Mouse (Mus musculus): Measurements from ENCODE around the gene Cntfr. TPM values are rescaled to one million over a fixed set of nuclear protein-coding genes. Genes with fewer than 3 reads are reported as not detected.
A peak's percentile ranks its signal among the peaks of the same experiment; 100 is the strongest.
"Not testable (repeated sequence)": the region's sequence is repeated elsewhere in the genome, so short reads cannot be mapped to it uniquely, and the experiment has no call there.

The Cntfr gene
- 27.1 and 35.8 TPM in 2 replicates for polyA plus RNA-seq (2016; fragmentation: Nextera tagmentation; extraction: Ambion mirVana)

DNA sequence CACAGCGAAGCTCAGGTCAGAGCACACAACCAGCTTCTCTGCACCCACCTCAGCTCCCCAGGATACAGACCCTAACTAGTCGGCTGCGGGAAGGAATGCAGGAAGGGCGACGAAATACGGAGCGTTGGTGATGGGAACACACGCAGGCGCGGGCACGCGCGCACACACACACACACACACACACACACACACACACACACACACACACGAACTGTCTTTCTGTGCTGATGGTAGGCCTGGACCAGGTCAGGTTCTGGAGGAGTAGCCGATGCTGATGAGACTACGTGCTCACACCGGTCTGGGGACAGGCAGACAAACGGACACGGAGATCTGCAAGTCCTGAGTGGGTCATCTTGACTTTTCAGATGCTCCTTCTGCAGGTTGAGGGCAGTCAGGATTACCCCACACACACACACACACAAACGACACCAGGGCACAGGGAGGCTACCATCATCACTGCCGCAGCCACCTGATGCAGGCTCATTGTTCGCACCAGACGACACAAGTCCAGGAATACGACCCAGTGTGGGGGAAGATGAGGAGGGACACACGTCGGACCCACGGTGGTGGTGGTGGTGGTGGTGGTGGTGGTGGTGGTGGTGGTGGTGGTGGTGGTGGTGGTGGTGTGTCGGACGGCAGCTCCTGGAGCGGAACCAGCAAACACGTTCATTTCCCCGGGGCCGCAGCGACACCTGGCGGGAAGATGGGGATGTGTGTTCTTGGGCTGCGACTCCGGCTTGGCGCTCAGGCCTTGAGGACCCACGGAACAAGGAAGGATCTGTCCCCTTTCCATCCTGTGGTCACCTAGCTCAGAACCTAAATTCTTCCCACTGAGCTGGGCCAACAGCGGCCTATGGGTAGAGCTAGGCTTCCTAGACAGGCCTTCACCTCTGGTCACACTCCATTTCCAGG lies at the start of gene Cntfr:
Cntfr (minus strand) TSS at position 160 of the 912 bp plus-strand sequence.
- H3K4me3 ChIP-seq: peak within 1 kb of the TSS; percentile 44
- H3K27me3 ChIP-seq (ENCODE audit: low read depth, poor library complexity, severe bottlenecking): peaks cover 16% of the 10 kb centered on the region
- H3K4me1 ChIP-seq: peaks cover 20% of the 10 kb centered on the region
- WGBS: 10% methylated on average over 34 of the region's 40 CpGs
- peak within 1 kb of the TSS; percentile 82; the same call in 1 of the 2 replicates for H3K27ac ChIP-seq (replicated peaks)
- not testable (repeated sequence) for H3K9me3 ChIP-seq (replicated peaks); H3K36me3 ChIP-seq
- DNase-seq (ENCODE audit: low spot score): peak; percentile 86

DNA sequence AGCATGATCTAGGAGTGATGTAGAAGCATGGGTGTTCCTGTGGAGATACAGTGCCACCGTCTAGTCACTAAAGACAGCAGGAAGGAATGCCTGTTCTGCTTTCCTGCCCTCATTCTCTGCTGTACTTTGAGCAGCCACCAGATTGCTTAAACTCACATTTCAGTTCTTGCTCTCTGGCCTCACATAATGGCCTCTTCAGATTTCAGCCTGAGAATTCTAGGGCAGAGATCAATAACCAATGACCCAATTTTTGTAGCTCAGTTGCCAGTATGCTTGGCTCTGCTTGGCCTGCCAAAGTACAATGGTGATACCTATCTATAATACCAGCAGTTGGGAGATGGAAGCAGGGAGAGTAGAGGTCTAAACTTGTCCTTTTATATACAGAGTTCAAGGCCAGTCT lies 48.1 kb upstream of the Cntfr start:
- DNase-seq (ENCODE audit: low spot score): no peak
- H3K27ac ChIP-seq (replicated peaks): no peak overlapping the region
- peaks cover 18% of the 10 kb centered on the region for H3K4me1 ChIP-seq
- no peaks in the 10 kb centered on the region for H3K36me3 ChIP-seq
- no peak overlapping the region for H3K4me3 ChIP-seq
- peaks cover 18% of the 10 kb centered on the region for H3K9me3 ChIP-seq (replicated peaks)
- WGBS: 68% methylated on average over 1 of the region's 1 CpGs
- no peaks in the 10 kb centered on the region for H3K27me3 ChIP-seq (ENCODE audit: low read depth, poor library complexity, severe bottlenecking)

DNA sequence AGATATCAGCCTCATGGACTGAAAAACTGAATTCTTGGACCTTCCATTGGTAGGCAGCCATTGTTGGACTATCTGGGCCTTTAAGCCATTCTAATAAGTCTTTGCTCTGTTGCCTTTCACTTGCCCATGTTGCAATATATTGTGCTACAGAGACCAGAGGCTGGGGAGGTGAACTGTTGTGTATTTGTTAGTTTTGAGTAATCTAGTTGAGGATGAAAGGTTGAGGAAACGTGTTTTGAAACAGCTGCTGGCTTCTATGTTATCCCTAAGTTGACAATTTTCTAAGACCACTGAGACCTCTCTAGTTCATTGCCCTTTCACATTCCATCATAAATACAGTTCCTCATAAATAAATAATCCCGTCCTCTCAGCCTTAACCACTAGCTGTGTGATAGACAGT lies 47.2 kb upstream of the Cntfr start:
- H3K27ac ChIP-seq (replicated peaks): no peak overlapping the region
- H3K36me3 ChIP-seq: peaks cover 6% of the 10 kb centered on the region
- no peaks in the 10 kb centered on the region for H3K27me3 ChIP-seq (ENCODE audit: low read depth, poor library complexity, severe bottlenecking)
- 72% methylated on average over 2 of the region's 2 CpGs for WGBS
- H3K4me1 ChIP-seq: peaks cover 26% of the 10 kb centered on the region
- no peak for DNase-seq (ENCODE audit: low spot score)
- no peak overlapping the region for H3K4me3 ChIP-seq
- H3K9me3 ChIP-seq (replicated peaks): peaks cover 18% of the 10 kb centered on the region

DNA sequence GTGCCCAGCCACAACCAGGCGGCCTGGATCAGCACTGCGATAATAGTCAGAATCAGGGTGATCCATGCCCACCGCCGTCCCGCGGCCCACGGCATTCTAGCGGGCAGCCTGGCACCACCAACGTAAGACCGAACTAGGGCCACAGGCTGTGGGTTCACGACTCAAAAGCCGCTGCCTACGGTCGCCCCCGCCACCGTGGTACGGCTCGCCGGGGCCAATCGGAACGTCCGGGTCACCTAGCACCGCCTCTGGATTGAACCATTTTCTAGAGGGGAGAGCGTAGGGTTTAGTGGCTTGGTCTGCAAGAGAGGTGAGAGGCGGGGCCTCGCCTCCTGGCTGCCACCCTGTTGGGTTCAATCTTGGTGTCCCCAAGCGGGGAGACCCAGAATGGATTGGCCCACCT lies 44.3 kb upstream of the Cntfr start:
- Histone ChIP-seq H3K4me1 (peaks cover 28% of the 10 kb centered on the region), H3K27ac (replicated peaks) (peak overlapping the region; percentile 89)
- WGBS: under 1% methylated on average over 27 of the region's 27 CpGs

DNA sequence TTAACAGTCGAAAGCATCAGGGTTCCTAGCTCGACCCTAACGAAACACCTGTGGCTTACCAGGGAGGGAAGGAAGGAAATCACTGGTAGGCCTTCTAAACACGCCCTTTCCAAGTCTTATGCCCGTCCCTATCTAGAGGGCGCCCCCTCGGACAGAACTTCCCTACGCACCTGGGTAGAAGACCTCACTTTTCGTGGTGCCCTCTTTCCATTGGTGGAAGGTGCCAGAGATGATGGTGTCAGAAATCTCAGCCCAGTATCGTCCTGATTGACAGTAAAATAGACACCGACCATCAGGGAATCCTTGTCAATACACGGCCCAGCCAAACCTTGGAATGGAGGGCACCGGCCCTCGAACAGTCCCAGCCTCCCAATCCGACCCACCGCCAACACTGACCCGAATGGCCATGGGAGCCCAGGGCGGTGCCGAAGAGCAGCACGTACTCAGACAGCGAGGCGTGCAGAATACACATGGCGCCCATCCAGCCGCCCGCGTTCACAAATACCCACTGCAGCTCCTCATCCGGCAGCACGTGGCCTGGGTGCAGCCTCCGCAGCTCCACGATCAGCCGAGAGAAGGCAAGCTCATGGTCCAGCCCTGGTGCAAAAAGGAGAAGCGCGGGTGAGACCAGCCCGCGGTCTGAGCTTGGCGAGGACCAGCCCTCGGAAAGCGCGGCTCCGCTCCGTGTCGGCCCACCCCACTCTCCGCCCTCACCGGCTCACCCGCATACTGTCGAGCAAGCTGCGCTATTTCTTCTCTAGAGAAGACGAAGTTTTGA lies 43.7 kb upstream of the Cntfr start:
- Histone ChIP-seq H3K4me3 (peak overlapping the region; percentile 73), H3K36me3 (peaks cover 18% of the 10 kb centered on the region), H3K9me3 (replicated peaks) (peaks cover 6% of the 10 kb centered on the region), H3K4me1 (peaks cover 28% of the 10 kb centered on the region), H3K27me3 (ENCODE audit: low read depth, poor library complexity, severe bottlenecking) (no peaks in the 10 kb centered on the region), H3K27ac (replicated peaks) (peak overlapping the region; percentile 89)
- no peak for DNase-seq (ENCODE audit: low spot score)
- 1% methylated on average over 48 of the region's 48 CpGs for WGBS

More for the DNA sequence above, 44.3 kb upstream of the Cntfr start:
- Histone ChIP-seq H3K27me3 (ENCODE audit: low read depth, poor library complexity, severe bottlenecking) (no peaks in the 10 kb centered on the region), H3K9me3 (replicated peaks) (peaks cover 8% of the 10 kb centered on the region), H3K4me3 (peak overlapping the region; percentile 73), H3K36me3 (peaks cover 18% of the 10 kb centered on the region)
- DNase-seq (ENCODE audit: low spot score): peak; percentile 93

DNA sequence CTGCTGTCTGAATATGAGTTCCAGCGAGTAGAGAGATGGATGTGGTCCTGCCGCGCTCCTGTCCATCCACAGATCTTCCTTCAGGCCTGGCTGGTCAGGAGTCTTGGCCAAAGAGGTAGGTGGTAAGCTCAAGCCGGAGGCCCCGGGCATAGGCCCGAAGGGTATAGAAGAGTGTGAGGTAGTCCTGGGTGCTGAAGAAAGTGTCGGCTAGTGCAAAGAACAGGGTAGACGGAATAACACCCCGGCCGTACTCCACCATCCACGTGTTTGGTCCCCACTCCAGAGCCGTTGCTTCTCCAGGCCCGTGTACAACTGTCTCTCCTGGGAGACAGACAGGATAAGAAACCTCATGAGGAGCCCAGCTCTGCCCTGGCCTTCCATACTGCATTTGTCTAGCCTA lies 42.4 kb upstream of the Cntfr start:
- H3K27me3 ChIP-seq (ENCODE audit: low read depth, poor library complexity, severe bottlenecking): 0 out of 2 replicates have a peak, but pooled peaks cover 5% of the 10 kb centered on the region
- no peak overlapping the region for H3K27ac ChIP-seq (replicated peaks)
- peak overlapping the region; percentile 73; the same call in 1 of the 2 replicates for H3K4me3 ChIP-seq
- H3K9me3 ChIP-seq (replicated peaks): peaks cover 6% of the 10 kb centered on the region; the same call in 1 of the 2 replicates
- peaks cover 18% of the 10 kb centered on the region for H3K36me3 ChIP-seq
- H3K4me1 ChIP-seq: peaks cover 28% of the 10 kb centered on the region
- WGBS: 89% methylated on average over 13 of the region's 13 CpGs
- no peak for DNase-seq (ENCODE audit: low spot score)

DNA sequence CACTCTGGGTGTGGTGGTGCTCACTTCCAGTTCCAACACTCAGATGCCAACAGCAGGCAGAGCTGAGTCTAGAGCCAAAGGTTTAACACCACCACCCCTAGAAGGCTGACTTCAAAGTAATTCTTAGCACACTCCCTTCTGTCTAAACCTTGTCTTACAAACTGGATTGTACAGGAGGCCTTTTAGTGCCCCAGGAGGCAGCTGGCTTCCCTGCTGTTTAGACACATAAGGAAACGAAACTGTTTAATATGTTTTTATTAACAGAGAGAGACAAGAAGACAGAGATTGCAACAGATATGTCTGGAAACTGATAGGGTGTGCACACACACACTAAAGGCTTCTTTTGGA lies 41.3 kb upstream of the Cntfr start:
- Histone ChIP-seq H3K27me3 (ENCODE audit: low read depth, poor library complexity, severe bottlenecking) (peaks cover 10% of the 10 kb centered on the region), H3K36me3 (peaks cover 18% of the 10 kb centered on the region), H3K9me3 (replicated peaks) (peaks cover 6% of the 10 kb centered on the region; the same call in 1 of the 2 replicates), H3K4me3 (no peak overlapping the region), H3K27ac (replicated peaks) (no peak overlapping the region), H3K4me1 (peaks cover 28% of the 10 kb centered on the region)
- 69% methylated on average over 1 of the region's 1 CpGs for WGBS
- no peak for DNase-seq (ENCODE audit: low spot score)

DNA sequence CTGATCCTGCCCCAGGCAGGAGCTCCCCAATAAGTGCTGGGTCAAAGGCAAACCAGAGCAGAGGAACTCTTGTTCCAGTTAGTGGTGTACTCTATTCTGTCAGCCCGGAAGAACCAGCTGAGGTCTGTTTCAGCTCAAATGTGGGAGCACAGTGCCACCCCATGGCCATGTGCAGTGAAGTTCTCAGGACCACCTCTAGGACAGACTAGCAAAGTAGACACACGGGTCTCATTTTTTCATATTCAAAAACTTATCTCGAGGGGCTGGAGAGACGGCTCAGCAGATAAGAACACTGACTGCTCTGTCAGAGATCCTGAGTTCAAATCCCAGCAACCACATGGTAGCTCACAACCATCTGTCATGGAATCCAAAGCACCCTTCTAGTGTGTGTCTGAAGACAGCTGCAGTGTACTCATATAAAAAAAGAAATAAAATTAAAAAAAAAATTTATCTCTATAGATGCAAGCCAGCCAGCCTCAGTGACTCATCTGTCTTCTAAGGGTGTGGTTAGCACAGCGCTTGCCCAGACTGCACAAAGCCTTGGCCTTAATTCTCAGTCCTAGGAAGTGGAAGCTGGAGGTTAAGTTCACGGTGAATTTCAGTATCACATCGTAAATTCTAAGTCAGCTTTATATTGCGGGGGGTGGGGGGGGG lies 40.8 kb upstream of the Cntfr start:
- H3K27ac ChIP-seq (replicated peaks): no peak overlapping the region
- H3K9me3 ChIP-seq (replicated peaks): peaks cover 6% of the 10 kb centered on the region; the same call in 1 of the 2 replicates
- peaks cover 15% of the 10 kb centered on the region for H3K27me3 ChIP-seq (ENCODE audit: low read depth, poor library complexity, severe bottlenecking)
- DNase-seq (ENCODE audit: low spot score): peak; percentile 67
- 61% methylated on average over 8 of the region's 8 CpGs for WGBS
- peaks cover 18% of the 10 kb centered on the region for H3K36me3 ChIP-seq
- H3K4me1 ChIP-seq: peaks cover 28% of the 10 kb centered on the region
- H3K4me3 ChIP-seq: no peak overlapping the region

DNA sequence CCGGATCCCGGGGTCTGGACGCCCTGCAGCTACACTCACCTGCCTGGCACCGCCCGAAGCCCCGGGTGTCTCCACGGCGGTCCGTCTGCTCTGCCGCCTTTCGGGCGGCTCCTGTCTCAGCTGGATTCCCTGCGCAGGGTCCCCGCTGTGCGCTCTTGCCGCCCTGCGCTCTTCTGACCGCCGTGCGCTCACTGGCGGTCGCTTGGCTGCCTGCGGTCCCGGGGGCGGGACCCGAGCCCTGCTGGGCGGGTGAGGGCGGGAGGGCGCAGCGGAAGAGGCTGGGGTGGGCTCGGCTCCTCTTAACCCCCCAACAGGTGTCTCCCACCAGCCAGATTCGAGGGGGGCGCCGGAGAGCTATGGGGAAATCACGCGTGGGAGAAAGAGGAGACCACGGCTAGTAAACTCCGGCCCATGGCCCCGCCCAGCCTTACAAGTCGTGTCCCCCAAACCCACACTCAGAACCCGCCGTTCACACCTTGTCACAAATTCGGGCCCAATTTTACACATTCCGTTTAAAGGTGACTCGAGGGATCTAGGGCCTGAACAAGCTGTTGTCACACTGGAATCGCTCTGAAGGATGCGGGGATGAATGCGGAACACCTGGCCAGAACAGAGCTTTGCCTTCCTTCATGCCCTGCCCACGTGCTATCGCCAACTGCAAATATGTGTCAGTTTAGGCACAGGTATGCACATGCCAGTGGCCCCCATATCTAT lies 34.3 kb upstream of the Cntfr start, which contains the start of gene Arid3c:
Arid3c (minus strand) TSS at position 91 of the 714 bp plus-strand sequence.
- H3K4me1 ChIP-seq: peaks cover 25% of the 10 kb centered on the region
- peak within 1 kb of the TSS; percentile 53 for H3K4me3 ChIP-seq
- peaks cover 6% of the 10 kb centered on the region; the same call in 1 of the 2 replicates for H3K9me3 ChIP-seq (replicated peaks)
- DNase-seq (ENCODE audit: low spot score): no peak
- peaks cover 81% of the 10 kb centered on the region for H3K27me3 ChIP-seq (ENCODE audit: low read depth, poor library complexity, severe bottlenecking)
- H3K27ac ChIP-seq (replicated peaks): no peak within 1 kb of the TSS
- 2% methylated on average over 50 of the region's 50 CpGs for WGBS
- no peaks in the 10 kb centered on the region for H3K36me3 ChIP-seq

DNA sequence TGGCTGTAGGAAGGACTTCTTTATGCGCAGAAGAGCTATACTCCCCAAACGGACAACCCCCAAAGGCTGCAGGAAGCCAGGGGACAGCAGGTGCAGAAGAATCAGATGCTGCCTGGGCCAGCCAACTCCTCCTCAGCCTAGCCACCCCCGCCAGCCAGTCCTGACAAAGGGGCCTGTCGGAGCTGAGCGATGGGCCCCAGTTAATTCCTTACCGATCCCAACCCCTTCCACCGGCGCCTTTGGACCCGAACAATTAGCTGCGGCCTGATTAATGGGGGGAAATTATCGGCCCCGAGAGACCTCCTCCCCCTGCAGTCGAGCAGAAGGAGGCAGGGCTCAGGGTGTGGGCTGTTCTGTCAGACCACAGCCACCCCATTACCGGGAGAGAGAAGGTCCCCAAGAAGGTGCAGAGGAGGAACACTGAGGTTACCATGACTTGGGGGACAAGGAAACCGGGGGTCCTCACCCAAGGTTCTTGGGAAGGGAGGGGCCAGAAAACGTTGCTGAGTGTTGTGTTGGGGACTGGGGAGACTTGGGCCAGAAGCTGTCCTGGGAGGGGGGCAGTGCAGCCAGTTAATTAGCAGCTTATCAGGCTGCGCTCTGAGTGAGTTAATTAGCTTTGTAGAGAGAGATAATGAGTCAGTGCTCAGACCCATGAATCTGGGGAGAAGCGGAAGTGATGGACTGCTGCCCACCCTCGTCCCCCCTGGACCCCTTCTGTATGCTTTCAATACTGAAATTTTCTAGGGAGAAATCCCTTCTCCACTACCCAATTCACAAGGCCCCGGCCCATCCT lies 30.1 kb upstream of the Cntfr start:
- Histone ChIP-seq H3K27ac (replicated peaks) (no peak overlapping the region), H3K9me3 (replicated peaks) (no peaks in the 10 kb centered on the region), H3K4me1 (peaks cover 43% of the 10 kb centered on the region), H3K4me3 (peak overlapping the region; percentile 23; the same call in 1 of the 2 replicates), H3K27me3 (ENCODE audit: low read depth, poor library complexity, severe bottlenecking) (peaks cover 85% of the 10 kb centered on the region), H3K36me3 (no peaks in the 10 kb centered on the region)
- WGBS: 14% methylated on average over 20 of the region's 20 CpGs
- peak; percentile 12 for DNase-seq (ENCODE audit: low spot score)

DNA sequence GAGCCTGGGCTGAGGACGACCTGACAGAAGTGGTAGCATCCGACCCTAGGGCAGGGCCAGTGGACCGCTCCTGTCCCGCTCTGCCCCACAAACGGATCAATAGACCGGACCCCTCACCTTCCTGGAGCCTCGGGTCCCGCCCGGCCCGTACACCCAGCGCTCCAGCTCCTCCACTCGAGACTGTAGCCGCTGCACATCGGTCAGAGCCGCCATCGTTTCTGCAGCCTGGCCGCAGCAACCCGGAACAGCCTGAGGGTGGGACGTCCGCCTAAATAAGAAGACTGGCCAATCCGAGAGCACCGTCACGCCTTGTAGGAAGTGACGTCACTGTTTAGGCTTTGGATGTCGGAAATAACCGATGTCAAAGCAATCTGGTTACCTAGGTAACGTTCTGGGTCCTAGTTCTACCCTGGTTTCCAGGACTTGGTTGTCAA lies 26.0 kb upstream of the Cntfr start, which contains the start of gene Dctn3:
Dctn3 (minus strand) TSS at position 253 of the 434 bp plus-strand sequence.
- no peaks in the 10 kb centered on the region for H3K9me3 ChIP-seq (replicated peaks)
- H3K4me3 ChIP-seq: peak within 1 kb of the TSS; percentile 95
- peaks cover 35% of the 10 kb centered on the region for H3K4me1 ChIP-seq
- WGBS: under 1% methylated on average over 27 of the region's 27 CpGs
- DNase-seq (ENCODE audit: low spot score): peak; percentile 89
- H3K27ac ChIP-seq (replicated peaks): peak within 1 kb of the TSS; percentile 87
- H3K36me3 ChIP-seq: peaks cover 28% of the 10 kb centered on the region
- H3K27me3 ChIP-seq (ENCODE audit: low read depth, poor library complexity, severe bottlenecking): peaks cover 44% of the 10 kb centered on the region
